Mouse (Mus musculus): ENCODE measurements around the gene Tm7sf3.
A peak's percentile ranks its signal among the peaks of the same experiment; 100 is the strongest.
"Not testable (repeated sequence)": the region's sequence is repeated elsewhere in the genome, so short reads cannot be mapped to it uniquely, and the experiment has no call there.

Tm7sf3 gene

GRCm38 (mm10) chr6:146614541-146614940 lies 28.1 kb downstream of the Tm7sf3 start:
- DNase-seq (ENCODE audit: low read depth, low spot score): no peak

- peak; percentile 65 for DNase-seq (ENCODE audit: low read depth, low spot score)
Measured at GRCm38 (mm10) chr6:146613907-146614306, 28.7 kb downstream of the Tm7sf3 start.

- DNase-seq (ENCODE audit: low read depth, low spot score): no peak
Measured at GRCm38 (mm10) chr6:146612736-146613135, 29.9 kb downstream of the Tm7sf3 start.

GRCm38 (mm10) chr6:146611897-146612296 lies 30.7 kb downstream of the Tm7sf3 start:
- DNase-seq (ENCODE audit: low read depth, low spot score): no peak

GRCm38 (mm10) chr6:146611385-146611784 lies 31.2 kb downstream of the Tm7sf3 start:
- DNase-seq (ENCODE audit: low read depth, low spot score): no peak

GRCm38 (mm10) chr6:146603651-146604050 lies 39.0 kb downstream of the Tm7sf3 start:
- no peak for DNase-seq (ENCODE audit: low read depth, low spot score)

GRCm38 (mm10) chr6:146602601-146603000 lies 40.0 kb downstream of the Tm7sf3 start:
- no peak for DNase-seq (ENCODE audit: low read depth, low spot score)

- peak; percentile 16 for DNase-seq (ENCODE audit: low read depth, low spot score)
Measured at GRCm38 (mm10) chr6:146585134-146585533, 57.5 kb downstream of the Tm7sf3 start.

GRCm38 (mm10) chr6:146583366-146584046 lies 59.1 kb downstream of the Tm7sf3 start:
- no peak for DNase-seq (ENCODE audit: low read depth, low spot score)

GRCm38 (mm10) chr6:146580381-146580926 lies 62.2 kb downstream of the Tm7sf3 start:
- DNase-seq (ENCODE audit: low read depth, low spot score): no peak

- no peak for DNase-seq (ENCODE audit: low read depth, low spot score)
Measured at GRCm38 (mm10) chr6:146578586-146578985, 64.0 kb downstream of the Tm7sf3 start.

GRCm38 (mm10) chr6:146578111-146578531 lies 64.5 kb downstream of the Tm7sf3 start:
- peak; percentile 77 for DNase-seq (ENCODE audit: low read depth, low spot score)

GRCm38 (mm10) chr6:146577310-146578109 lies 65.1 kb downstream of the Tm7sf3 start, which contains the start of gene Ints13:
Gene Ints13 (minus strand): TSS chr6:146577835.
- peak; percentile 98 for DNase-seq (ENCODE audit: low read depth, low spot score)

GRCm38 (mm10) chr6:146576903-146577302 lies 65.7 kb downstream of the Tm7sf3 start, which contains the start of gene Fgfr1op2:
Gene Fgfr1op2 (plus strand): TSS chr6:146577203.
- no peak for DNase-seq (ENCODE audit: low read depth, low spot score)

- no peak for DNase-seq (ENCODE audit: low read depth, low spot score)
Measured at GRCm38 (mm10) chr6:146572073-146572472, 70.6 kb downstream of the Tm7sf3 start.

- DNase-seq (ENCODE audit: low read depth, low spot score): not testable (repeated sequence)
Measured at GRCm38 (mm10) chr6:146562461-146562860, 80.2 kb downstream of the Tm7sf3 start.
